Mouse (Mus musculus) G1E (cell line): ENCODE data around the gene Rspo1.

Experiments
- CTCF ChIP-seq: IDR thresholded peaks from 2 replicates; pipeline ENCODE4 v1.5.1; 2012; ENCODE audit warnings: low read depth, low read length, inconsistent platforms, mixed read lengths
- POLR2AphosphoS5 ChIP-seq: IDR thresholded peaks from 2 replicates; pipeline ENCODE4 v1.6.1; 2012; ENCODE audit warnings: low read depth, low read length, inconsistent platforms; ENCODE audit not compliant: insufficient replicate concordance

DNA sequence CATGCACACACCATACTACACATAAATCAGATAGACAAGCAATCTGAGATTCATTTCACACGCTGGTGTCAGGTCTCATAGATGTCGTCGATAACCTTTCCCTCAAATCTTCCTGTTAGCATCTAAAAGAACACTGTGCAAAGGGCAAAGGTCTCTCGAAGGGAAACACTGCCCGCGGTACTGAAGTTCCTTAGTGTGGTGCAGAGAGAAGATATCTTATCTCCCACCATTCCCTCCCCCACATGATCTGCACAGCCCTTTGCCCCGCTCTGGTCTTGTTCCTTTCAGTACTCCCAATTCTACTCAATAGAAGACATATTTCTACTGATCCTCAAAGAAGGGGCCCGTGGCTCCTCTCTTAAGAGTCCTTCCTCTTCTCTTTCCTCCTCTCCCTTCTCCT is 16.7 kb downstream of the Rspo1 start:
- TF ChIP-seq CTCF: no peak
- TF ChIP-seq POLR2AphosphoS5: no peak
